Mouse (Mus musculus): ENCODE measurements at regions not wholly inside any gene's neighbourhood (a gene's known extent, or its start where the extent isn't known, plus 50 kb on each side); places are given as distances from the start of the nearest gene placed in this dataset.

DNA sequence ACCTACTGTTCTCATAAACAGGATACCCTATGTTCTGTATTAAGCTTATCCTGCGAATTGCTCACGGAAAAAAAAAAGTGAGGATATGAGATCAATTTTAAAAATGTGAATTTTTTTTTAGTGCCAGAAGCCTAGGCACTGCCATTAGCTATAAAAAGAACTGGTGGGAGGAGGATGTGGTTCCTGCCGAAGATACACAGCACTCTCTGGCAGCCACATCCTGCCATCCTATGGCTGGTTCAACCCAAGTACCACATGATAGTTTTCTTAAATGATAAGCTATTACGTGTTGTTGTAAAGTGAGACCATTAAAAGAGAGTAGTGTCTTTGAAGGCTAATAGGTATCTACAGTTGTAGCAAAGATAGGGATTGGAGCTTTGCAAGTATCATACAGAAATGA, 58.2 kb upstream of the Ppp3ca start:
- Histone ChIP-seq H3K4me3 (ENCODE audit: low read depth, low read length) (no peak overlapping the region), H3K9me3 (ENCODE audit: control insufficient read depth, low read length) (no peaks in the 10 kb centered on the region), H3K27me3 (replicated peaks; ENCODE audit: control insufficient read depth, insufficient read depth, low read length) (no peaks in the 10 kb centered on the region), H3K36me3 (ENCODE audit: control insufficient read depth, insufficient read depth, low read length) (no peaks in the 10 kb centered on the region), H3K4me1 (replicated peaks; ENCODE audit: control insufficient read depth, insufficient read depth, low read length) (peaks cover 4% of the 10 kb centered on the region; the same call in 1 of the 2 replicates), H3K27ac (ENCODE audit: low read depth) (no peak overlapping the region), H3K4me2 (ENCODE audit: low read length) (no peak overlapping the region), H3K9ac (ENCODE audit: low read length) (no peak overlapping the region)
- WGBS = 88% methylated on average over 4 of the region's 4 CpGs
- ATAC-seq (replicated peaks; ENCODE audit: low FRiP score, low TSS enrichment, low read depth) = no peak
- DNase-seq (ENCODE audit: low spot score) = no peak

GRCm38 (mm10) chr3:136610556-136610924, 59.4 kb upstream of the Ppp3ca start:
- H3K4me2 ChIP-seq (ENCODE audit: low read length) = peak overlapping the region; percentile 18; the same call in 1 of the 2 replicates
- WGBS = 45% methylated on average over 5 of the region's 5 CpGs

DNA sequence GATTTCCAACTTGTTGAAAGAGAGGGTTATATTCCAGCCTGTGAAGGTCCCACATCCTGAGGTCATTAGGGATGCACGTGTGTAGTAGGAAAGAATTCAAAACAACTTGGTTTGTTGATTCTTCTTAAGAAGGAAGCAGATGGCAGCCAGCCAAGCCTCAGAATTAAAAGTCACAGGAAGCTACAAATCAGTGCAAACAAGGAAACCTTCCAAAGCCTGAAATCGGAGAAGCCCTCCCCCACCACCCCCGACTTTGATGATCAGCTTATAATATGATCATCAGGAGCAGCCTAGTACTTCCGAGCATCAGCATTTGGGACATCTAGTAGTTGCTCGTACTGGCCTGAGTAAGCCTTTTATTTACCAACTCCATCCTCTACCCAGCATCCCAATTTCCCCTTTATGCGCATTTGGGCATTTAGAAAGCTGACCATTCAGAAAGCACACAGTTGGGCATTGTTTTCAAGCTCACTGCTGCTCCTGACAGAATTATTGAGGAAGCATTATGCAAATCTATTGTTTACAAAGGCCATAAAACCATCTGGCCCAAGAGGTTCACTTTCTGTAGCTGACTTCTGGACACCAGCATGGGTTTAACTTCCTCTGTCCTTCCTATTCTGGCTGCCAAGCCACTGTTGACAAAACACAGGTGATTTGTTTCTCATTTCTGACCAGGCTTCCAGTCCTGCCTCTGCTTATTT, 59.9 kb upstream of the Ppp3ca start:
- ATAC-seq (replicated peaks; ENCODE audit: low FRiP score, low TSS enrichment, low read depth) (peak; percentile 64; the same call in 1 of the 2 replicates), DNase-seq (ENCODE audit: low spot score) (peak; percentile 60)
- H3K27ac ChIP-seq (ENCODE audit: low read depth) = peak overlapping the region; percentile 54
- no peaks in the 10 kb centered on the region for H3K36me3 ChIP-seq (ENCODE audit: control insufficient read depth, insufficient read depth, low read length)
- no peak overlapping the region for H3K4me3 ChIP-seq (ENCODE audit: low read depth, low read length)
- H3K9me3 ChIP-seq (ENCODE audit: control insufficient read depth, low read length) = no peaks in the 10 kb centered on the region
- no peak overlapping the region for H3K9ac ChIP-seq (ENCODE audit: low read length)
- 38% methylated on average over 6 of the region's 6 CpGs for WGBS
- H3K4me1 ChIP-seq (replicated peaks; ENCODE audit: control insufficient read depth, insufficient read depth, low read length) = peaks cover 4% of the 10 kb centered on the region; the same call in 1 of the 2 replicates
- H3K4me2 ChIP-seq (ENCODE audit: low read length) = peak overlapping the region; percentile 18; the same call in 1 of the 2 replicates
- H3K27me3 ChIP-seq (replicated peaks; ENCODE audit: control insufficient read depth, insufficient read depth, low read length) = no peaks in the 10 kb centered on the region

More at GRCm38 (mm10) chr3:136610556-136610924, 59.4 kb upstream of the Ppp3ca start:
- Histone ChIP-seq H3K4me1 (replicated peaks; ENCODE audit: control insufficient read depth, insufficient read depth, low read length) (peaks cover 4% of the 10 kb centered on the region; the same call in 1 of the 2 replicates), H3K36me3 (ENCODE audit: control insufficient read depth, insufficient read depth, low read length) (no peaks in the 10 kb centered on the region), H3K9me3 (ENCODE audit: control insufficient read depth, low read length) (no peaks in the 10 kb centered on the region), H3K27ac (ENCODE audit: low read depth) (peak overlapping the region; percentile 54), H3K4me3 (ENCODE audit: low read depth, low read length) (no peak overlapping the region), H3K9ac (ENCODE audit: low read length) (no peak overlapping the region), H3K27me3 (replicated peaks; ENCODE audit: control insufficient read depth, insufficient read depth, low read length) (no peaks in the 10 kb centered on the region)
- DNase-seq (ENCODE audit: low spot score) (no peak), ATAC-seq (replicated peaks; ENCODE audit: low FRiP score, low TSS enrichment, low read depth) (no peak)

- Histone ChIP-seq H3K9me3 (ENCODE audit: control insufficient read depth, low read length) (no peaks in the 10 kb centered on the region), H3K9ac (ENCODE audit: low read length) (no peak overlapping the region), H3K27me3 (replicated peaks; ENCODE audit: control insufficient read depth, insufficient read depth, low read length) (no peaks in the 10 kb centered on the region), H3K4me2 (ENCODE audit: low read length) (no peak overlapping the region), H3K36me3 (ENCODE audit: control insufficient read depth, insufficient read depth, low read length) (no peaks in the 10 kb centered on the region), H3K27ac (ENCODE audit: low read depth) (no peak overlapping the region), H3K4me3 (ENCODE audit: low read depth, low read length) (no peak overlapping the region), H3K4me1 (replicated peaks; ENCODE audit: control insufficient read depth, insufficient read depth, low read length) (no peaks in the 10 kb centered on the region)
- no peak for ATAC-seq (replicated peaks; ENCODE audit: low FRiP score, low TSS enrichment, low read depth)
- 76% methylated on average over 1 of the region's 1 CpGs for WGBS
- DNase-seq (ENCODE audit: low spot score) = no peak
Observed at GRCm38 (mm10) chr3:136601706-136602105, 68.2 kb upstream of the Ppp3ca start.

GRCm38 (mm10) chr3:136583937-136584336, 86.0 kb upstream of the Ppp3ca start:
- no peaks in the 10 kb centered on the region for H3K9me3 ChIP-seq (ENCODE audit: control insufficient read depth, low read length)
- H3K4me2 ChIP-seq (ENCODE audit: low read length) = no peak overlapping the region
- H3K27me3 ChIP-seq (replicated peaks; ENCODE audit: control insufficient read depth, insufficient read depth, low read length) = no peaks in the 10 kb centered on the region
- no peaks in the 10 kb centered on the region for H3K4me1 ChIP-seq (replicated peaks; ENCODE audit: control insufficient read depth, insufficient read depth, low read length)
- no peak overlapping the region for H3K4me3 ChIP-seq (ENCODE audit: low read depth, low read length)
- no peak overlapping the region for H3K27ac ChIP-seq (ENCODE audit: low read depth)
- 93% methylated on average over 1 of the region's 1 CpGs for WGBS
- DNase-seq (ENCODE audit: low spot score) (no peak), ATAC-seq (replicated peaks; ENCODE audit: low FRiP score, low TSS enrichment, low read depth) (no peak)
- H3K36me3 ChIP-seq (ENCODE audit: control insufficient read depth, insufficient read depth, low read length) = no peaks in the 10 kb centered on the region
- no peak overlapping the region for H3K9ac ChIP-seq (ENCODE audit: low read length)

- Histone ChIP-seq H3K27ac (ENCODE audit: low read depth) (no peak overlapping the region), H3K4me1 (replicated peaks; ENCODE audit: control insufficient read depth, insufficient read depth, low read length) (no peaks in the 10 kb centered on the region), H3K9me3 (ENCODE audit: control insufficient read depth, low read length) (no peaks in the 10 kb centered on the region), H3K4me3 (ENCODE audit: low read depth, low read length) (no peak overlapping the region), H3K9ac (ENCODE audit: low read length) (no peak overlapping the region), H3K4me2 (ENCODE audit: low read length) (no peak overlapping the region), H3K27me3 (replicated peaks; ENCODE audit: control insufficient read depth, insufficient read depth, low read length) (no peaks in the 10 kb centered on the region), H3K36me3 (ENCODE audit: control insufficient read depth, insufficient read depth, low read length) (no peaks in the 10 kb centered on the region)
- WGBS = 80% methylated on average over 3 of the region's 3 CpGs
- DNase-seq (ENCODE audit: low spot score) (no peak), ATAC-seq (replicated peaks; ENCODE audit: low FRiP score, low TSS enrichment, low read depth) (no peak)
Observed at GRCm38 (mm10) chr3:136578016-136578415, 91.9 kb upstream of the Ppp3ca start.

- H3K4me1 ChIP-seq (replicated peaks; ENCODE audit: control insufficient read depth, insufficient read depth, low read length) = no peaks in the 10 kb centered on the region
- ATAC-seq (replicated peaks; ENCODE audit: low FRiP score, low TSS enrichment, low read depth) (no peak), DNase-seq (ENCODE audit: low spot score) (no peak)
- no peak overlapping the region for H3K9ac ChIP-seq (ENCODE audit: low read length)
- H3K4me3 ChIP-seq (ENCODE audit: low read depth, low read length) = no peak overlapping the region
- no peaks in the 10 kb centered on the region for H3K27me3 ChIP-seq (replicated peaks; ENCODE audit: control insufficient read depth, insufficient read depth, low read length)
- WGBS = 69% methylated on average over 1 of the region's 1 CpGs
- no peaks in the 10 kb centered on the region for H3K9me3 ChIP-seq (ENCODE audit: control insufficient read depth, low read length)
- H3K27ac ChIP-seq (ENCODE audit: low read depth) = no peak overlapping the region
- no peak overlapping the region for H3K4me2 ChIP-seq (ENCODE audit: low read length)
- no peaks in the 10 kb centered on the region for H3K36me3 ChIP-seq (ENCODE audit: control insufficient read depth, insufficient read depth, low read length)
Observed at GRCm38 (mm10) chr3:136570517-136570916, 99.4 kb upstream of the Ppp3ca start.

GRCm38 (mm10) chr3:136556488-136556887, 113.4 kb upstream of the Ppp3ca start:
- Histone ChIP-seq H3K4me1 (replicated peaks; ENCODE audit: control insufficient read depth, insufficient read depth, low read length) (no peaks in the 10 kb centered on the region), H3K27ac (ENCODE audit: low read depth) (no peak overlapping the region), H3K9me3 (ENCODE audit: control insufficient read depth, low read length) (no peaks in the 10 kb centered on the region), H3K27me3 (replicated peaks; ENCODE audit: control insufficient read depth, insufficient read depth, low read length) (no peaks in the 10 kb centered on the region), H3K4me3 (ENCODE audit: low read depth, low read length) (no peak overlapping the region), H3K36me3 (ENCODE audit: control insufficient read depth, insufficient read depth, low read length) (no peaks in the 10 kb centered on the region), H3K9ac (ENCODE audit: low read length) (no peak overlapping the region), H3K4me2 (ENCODE audit: low read length) (no peak overlapping the region)
- DNase-seq (ENCODE audit: low spot score) = no peak
- ATAC-seq (replicated peaks; ENCODE audit: low FRiP score, low TSS enrichment, low read depth) = no peak
- WGBS = 96% methylated on average over 2 of the region's 2 CpGs

DNA sequence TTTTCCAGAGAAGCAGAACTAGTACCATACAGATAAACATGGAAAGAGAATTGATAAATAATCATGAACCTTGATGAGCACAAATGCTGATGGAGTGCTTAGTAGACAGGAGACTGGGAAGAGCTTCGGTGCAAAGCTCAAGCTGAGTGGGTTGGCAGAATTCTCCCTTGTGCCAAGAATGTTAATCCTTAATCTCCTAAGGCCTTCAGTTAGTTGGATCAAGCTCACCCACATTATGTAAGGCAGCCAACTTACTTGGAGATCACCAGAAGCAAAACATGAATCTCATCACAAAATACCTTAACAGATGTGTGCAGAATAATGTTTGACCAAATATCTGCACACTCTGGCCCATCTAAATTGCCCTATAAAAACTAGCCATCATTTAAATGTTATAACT, 120.5 kb upstream of the Ppp3ca start:
- no peaks in the 10 kb centered on the region for H3K36me3 ChIP-seq (ENCODE audit: control insufficient read depth, insufficient read depth, low read length)
- ATAC-seq (replicated peaks; ENCODE audit: low FRiP score, low TSS enrichment, low read depth) = no peak
- H3K4me1 ChIP-seq (replicated peaks; ENCODE audit: control insufficient read depth, insufficient read depth, low read length) = no peaks in the 10 kb centered on the region
- no peak overlapping the region for H3K9ac ChIP-seq (ENCODE audit: low read length)
- no peak for DNase-seq (ENCODE audit: low spot score)
- no peak overlapping the region for H3K4me2 ChIP-seq (ENCODE audit: low read length)
- H3K27ac ChIP-seq (ENCODE audit: low read depth) = no peak overlapping the region
- WGBS = 79% methylated on average over 1 of the region's 1 CpGs
- no peaks in the 10 kb centered on the region for H3K27me3 ChIP-seq (replicated peaks; ENCODE audit: control insufficient read depth, insufficient read depth, low read length)
- H3K9me3 ChIP-seq (ENCODE audit: control insufficient read depth, low read length) = no peaks in the 10 kb centered on the region
- H3K4me3 ChIP-seq (ENCODE audit: low read depth, low read length) = no peak overlapping the region

Data from intestine, embryonic 14.5 days (tissue).